Mouse (Mus musculus) hematopoietic stem cell, adult 5-6 weeks (primary cell): ENCODE data around the gene Slco4a1. TPM values are rescaled to one million over a fixed set of nuclear protein-coding genes. Genes with fewer than 3 reads are reported as not detected.
A peak's percentile ranks its signal among the peaks of the same experiment; 100 is the strongest.

Source experiments
- ATAC-seq, 2 experiments: fragments of 125-278 bp in 1 of 2; replicated peaks in 1 of 2; 2 replicates each; pipeline ENCODE4 v1.8.0; 2016 to 2017; ENCODE audit warnings: inconsistent platforms in 2 of 2, mild to moderate bottlenecking in 2 of 2, moderate number of reproducible peaks in 2 of 2, low read depth in 1 of 2, moderate TSS enrichment in 1 of 2; ENCODE audit not compliant: low FRiP score in 2 of 2, poor library complexity in 2 of 2, severe bottlenecking in 2 of 2, insufficient read depth in 1 of 2, low TSS enrichment in 1 of 2
- total RNA-seq: library from RNA; stranded (forward); fragments of 172-1452, 232-1000 nt; gene quantifications from 2 replicates; pipeline ENCODE4 v1.2.3, GENCODE M21; 2017

Slco4a1 gene
- total RNA-seq, 1 experiment from 2014 or later, result 8.9 TPM

GRCm38 (mm10) chr2:180440596-180441332 lies 15.3 kb upstream of the Slco4a1 start:
- no peak for ATAC-seq

GRCm38 (mm10) chr2:180442061-180442460 lies 14.0 kb upstream of the Slco4a1 start:
- peak; percentile 30 to 38 for ATAC-seq

- ATAC-seq, result no peak
These were observed 12.2 kb upstream of the Slco4a1 start for GRCm38 (mm10) chr2:180443861-180444260.

GRCm38 (mm10) chr2:180444957-180445785 lies 10.9 kb upstream of the Slco4a1 start:
- peak; percentile 34 to 47; a peak in 2 of 4 replicates for ATAC-seq

- no peak for ATAC-seq
These were observed 10.1 kb upstream of the Slco4a1 start for GRCm38 (mm10) chr2:180445962-180446361.

GRCm38 (mm10) chr2:180449007-180449406 lies 7.0 kb upstream of the Slco4a1 start:
- ATAC-seq, result peak; percentile 46 to 67

- ATAC-seq, result no peak
These were observed 5.5 kb upstream of the Slco4a1 start for GRCm38 (mm10) chr2:180450529-180450928.

DNA sequence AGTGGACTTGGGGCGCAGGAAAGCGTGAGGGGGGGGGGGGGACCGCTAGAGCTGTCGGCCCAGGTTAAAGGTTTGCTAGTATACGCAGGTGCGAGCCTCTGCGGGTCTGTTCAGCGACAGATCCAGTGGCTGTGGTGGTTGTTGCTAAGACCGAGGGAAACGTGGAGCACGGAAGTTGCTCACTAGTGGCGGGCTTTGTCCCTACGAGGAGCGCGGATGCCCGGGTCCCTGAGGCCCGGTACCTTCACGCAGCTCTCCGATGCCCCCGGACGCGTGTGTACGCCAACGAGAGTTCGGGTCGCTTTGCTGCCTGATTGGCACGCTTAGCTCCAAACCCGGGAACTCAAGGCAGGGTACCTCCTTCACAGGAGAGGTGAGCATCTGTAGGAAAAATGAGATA lies 660 bp downstream of the Slco4a1 start:
- ATAC-seq, result peak in 1 of 2 experiments; percentile 12; a peak in 1 of 4 replicates

DNA sequence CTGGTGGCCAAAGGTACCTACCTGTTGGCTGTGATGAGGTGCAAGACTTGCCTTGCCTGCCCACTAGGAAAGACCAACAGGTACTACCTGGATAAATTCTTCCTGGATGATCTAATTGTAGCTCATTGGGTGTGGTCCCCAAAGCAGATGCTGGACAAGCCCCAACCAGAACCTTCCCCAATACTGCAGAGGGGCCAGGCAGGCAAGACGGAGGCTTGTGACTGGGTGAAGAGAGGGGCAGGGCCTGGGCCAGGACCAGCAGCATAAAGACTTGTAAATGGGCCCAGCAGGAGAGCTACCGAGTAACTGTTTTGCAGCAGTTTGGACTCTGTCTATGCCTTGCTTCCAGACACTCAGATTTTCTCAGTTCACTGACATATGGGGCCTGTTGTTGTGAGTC lies 1.6 kb downstream of the Slco4a1 start:
- no peak for ATAC-seq

DNA sequence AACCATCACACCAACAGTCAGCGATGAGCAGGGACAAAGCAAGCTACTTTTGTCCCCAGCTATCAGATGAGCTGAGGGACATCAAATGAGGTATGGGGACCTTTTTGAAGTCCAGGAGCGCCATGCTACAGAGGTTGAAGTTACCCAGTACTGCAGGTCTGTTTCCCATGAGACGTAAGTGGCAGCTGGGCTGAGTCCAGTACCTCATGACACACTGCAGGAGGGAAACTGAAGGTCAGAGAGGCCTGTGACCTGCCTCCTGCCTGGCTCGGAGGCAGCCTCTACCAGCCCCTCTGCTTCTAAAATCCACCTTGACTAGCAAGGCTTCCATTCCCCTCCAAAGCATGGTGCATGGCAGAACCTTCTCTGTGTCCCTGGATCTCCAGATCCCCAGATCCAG lies 3.4 kb downstream of the Slco4a1 start:
- ATAC-seq, result no peak

DNA sequence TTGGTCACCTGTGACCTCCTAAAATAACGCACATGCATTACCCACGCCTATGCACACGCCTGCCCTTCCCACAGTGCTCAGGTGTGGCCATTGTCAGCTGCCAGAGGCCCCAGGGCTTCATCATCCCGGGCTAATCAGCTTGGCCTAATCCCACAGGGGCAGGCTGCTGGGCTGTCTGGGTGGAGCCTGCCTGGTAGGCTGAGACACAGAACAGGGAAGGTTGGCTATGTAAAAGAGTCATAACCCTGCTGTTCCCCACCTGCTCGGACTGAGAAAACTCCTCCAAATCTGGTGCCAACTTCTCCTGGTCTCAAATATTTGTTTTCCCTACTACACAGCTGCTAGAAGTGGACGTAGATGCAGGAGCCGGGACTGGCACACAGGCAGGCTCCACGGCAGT lies 4.8 kb downstream of the Slco4a1 start:
- no peak for ATAC-seq

- ATAC-seq, result no peak
These were observed 6.5 kb downstream of the Slco4a1 start for GRCm38 (mm10) chr2:180462593-180462992.

GRCm38 (mm10) chr2:180466505-180466904 lies 10.5 kb downstream of the Slco4a1 start:
- ATAC-seq, result no peak

DNA sequence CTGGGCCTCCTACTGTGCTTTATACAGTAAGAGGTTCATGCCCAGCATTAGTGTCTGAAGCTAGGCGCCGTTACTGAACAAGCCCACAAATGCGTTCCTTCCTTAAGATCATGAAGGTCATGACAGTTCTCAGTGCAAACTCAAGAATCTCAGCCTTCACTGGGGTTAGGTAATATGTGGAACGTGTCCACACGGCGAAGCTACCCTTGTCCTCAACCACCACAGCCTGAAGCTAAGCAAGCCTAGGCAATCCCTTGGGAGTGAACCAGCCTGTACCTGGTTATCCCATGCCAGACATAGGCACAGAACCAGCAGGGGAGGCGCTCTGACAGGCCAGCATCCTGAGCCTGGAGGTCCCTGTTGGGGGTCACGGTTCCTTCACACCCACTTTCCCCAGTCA lies 12.8 kb downstream of the Slco4a1 start:
- no peak for ATAC-seq

DNA sequence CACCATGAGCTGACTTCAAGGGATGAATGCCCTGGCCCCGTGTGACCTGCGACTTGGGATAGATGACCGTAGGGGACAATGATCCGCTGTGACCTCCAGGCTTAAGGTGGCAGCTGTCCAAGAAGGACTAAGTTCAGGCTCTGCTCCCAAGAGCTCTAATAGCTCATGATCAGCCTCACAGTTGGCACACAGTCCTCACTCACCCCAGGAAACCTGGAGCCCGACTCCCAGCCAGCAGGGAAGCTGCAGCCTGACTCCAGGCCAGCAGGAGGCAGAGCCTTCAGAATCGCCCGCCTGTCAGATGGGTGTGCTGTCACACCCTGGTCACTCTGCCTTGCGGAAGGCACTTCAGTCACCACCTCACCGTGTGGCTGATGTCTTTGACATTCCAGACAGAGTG lies 13.7 kb downstream of the Slco4a1 start:
- no peak for ATAC-seq

DNA sequence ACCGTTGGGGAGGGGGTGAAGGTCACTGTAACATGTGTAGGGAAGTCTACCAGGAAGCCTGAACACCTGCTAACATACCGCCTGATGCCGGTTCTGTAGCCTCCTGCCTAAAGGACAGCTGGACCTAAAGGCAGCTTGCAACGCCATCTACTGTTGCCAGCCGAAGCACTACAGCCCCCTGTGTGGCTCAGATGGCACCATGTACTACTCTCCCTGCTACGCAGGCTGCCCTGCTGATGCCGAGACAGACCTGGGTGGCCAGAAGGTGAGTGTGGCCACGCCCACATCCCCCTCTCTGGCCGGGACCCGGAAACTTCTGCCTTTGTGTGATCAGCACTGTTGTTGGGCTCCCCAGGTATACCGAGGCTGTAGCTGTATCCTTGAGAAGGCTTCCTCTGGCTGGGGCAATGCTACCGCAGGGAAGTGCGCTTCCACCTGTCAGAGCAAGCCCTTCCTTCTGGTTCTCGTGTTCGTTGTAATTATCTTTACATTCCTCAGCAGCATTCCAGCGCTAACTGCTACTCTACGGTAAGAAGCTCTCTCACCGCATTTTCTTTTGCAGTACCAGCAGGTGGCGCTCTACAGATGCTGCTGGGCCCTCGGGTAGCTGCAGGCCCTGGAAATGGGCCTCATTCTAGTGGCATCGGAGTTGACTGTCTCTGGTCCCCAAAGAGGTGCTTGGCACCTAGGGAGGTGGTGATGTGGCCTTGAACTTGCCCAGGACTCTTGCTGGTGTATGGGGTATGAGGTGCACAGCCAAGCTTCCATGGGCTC lies 16.4 kb downstream of the Slco4a1 start:
- peak; percentile 44 to 47; a peak in 3 of 4 replicates for ATAC-seq

- peak; percentile 71 to 72 for ATAC-seq
These were observed 17.0 kb downstream of the Slco4a1 start for GRCm38 (mm10) chr2:180473080-180473440.

GRCm38 (mm10) chr2:180474864-180475263 lies 18.8 kb downstream of the Slco4a1 start:
- ATAC-seq, result no peak
